Mouse (Mus musculus) inflammation-experienced regulatory T-cells, adult 6 months (primary cell): ENCODE data around the gene Mcpt2. TPM values are rescaled to one million over a fixed set of nuclear protein-coding genes. Genes with fewer than 3 reads are reported as not detected.
"Not testable (repeated sequence)": the region's sequence is repeated elsewhere in the genome, so short reads cannot be mapped to it uniquely, and the experiment has no call there.

Source experiments
- ATAC-seq: one replicate; pipeline ENCODE4 v1.8.0; 2017
- polyA plus RNA-seq, 3 experiments: library from polyadenylated mRNA; unstranded; fragments of 100-300 nt; shearing (Covaris generic); gene quantifications; one replicate each; pipeline ENCODE4 v1.2.1; 2017

Mcpt2 gene
- not detected for polyA plus RNA-seq

DNA sequence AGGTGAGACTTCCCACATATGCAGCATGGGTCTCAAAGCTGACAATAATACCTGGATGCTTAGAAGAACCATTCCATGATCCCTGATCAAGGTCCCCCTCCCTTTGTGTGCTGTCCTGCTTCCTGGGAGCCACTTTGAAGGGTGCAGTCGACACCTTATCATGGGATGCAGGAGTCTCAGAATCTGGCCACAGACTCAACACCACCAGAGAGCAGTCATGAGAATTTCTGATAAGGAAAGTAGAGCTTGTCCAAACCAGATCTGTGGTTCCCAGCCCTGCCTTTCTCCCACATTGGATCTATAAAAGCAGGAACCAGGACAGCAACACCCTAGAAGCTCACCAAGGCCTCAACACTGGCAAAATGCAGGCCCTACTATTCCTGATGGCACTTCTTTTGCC lies at the start of gene Mcpt2:
Mcpt2 (plus strand) TSS at position 250 of the 400 bp plus-strand sequence.
- not testable (repeated sequence) for ATAC-seq

DNA sequence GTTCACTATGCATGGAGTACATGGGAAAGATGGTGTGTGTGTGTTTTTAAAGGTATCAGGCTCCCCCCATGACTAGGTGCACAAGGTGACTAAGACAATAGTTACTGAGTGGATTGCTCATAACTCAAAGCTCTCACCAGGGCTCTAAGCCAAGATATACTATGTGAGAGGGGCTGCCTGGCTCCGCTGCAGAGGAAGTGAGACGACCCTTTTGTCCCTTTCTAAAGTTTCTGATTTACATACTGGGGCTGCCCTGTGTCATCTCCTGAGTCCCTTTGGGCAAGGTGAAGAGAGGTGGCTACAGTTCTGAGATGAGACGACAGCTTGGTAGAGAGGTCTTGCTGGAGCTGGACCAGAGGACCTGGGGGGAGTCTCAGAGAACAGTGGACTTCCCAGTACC lies 28.7 kb upstream of the Mcpt2 start:
- ATAC-seq: no peak

DNA sequence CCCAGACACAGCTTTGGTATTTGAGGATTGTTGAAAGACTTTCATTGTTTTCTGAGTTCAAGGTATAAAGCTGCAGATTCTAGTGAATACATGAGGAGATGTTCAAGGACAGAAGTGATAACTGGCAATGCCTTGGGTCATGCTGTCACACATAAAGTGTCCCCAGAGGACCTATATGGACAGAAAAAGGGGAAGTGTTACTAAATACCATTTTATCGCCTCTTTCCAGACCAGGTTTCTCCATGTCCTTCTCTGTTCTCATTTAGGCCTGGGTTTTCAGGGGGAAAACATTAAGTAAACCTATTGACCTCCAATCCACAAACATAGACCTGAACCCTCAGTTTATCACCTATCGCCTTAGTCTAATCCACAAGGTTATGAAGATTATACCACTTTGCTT lies 27.9 kb upstream of the Mcpt2 start:
- ATAC-seq: no peak

DNA sequence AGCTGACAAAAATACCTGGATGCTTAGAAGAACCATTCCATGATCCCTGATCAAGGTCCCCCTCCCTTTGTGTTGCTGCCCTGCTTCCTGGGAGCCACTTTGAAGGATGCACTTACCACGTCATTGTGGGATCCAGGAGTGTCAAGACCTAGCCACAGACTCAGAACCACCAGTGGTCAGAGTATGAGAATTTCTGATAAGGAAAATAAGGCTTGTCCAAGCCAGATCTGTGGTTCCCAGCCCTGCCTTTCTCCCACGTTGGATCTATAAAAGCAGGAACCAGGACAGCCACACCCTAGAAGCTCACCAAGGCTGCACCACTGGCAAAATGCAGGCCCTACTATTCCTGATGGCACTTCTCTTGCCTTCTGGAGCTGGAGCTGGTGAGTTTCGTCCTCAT lies 24.2 kb upstream of the Mcpt2 start, which contains the start of gene Mcpt1:
Mcpt1 (plus strand) TSS at position 301 of the 400 bp plus-strand sequence.
- not testable (repeated sequence) for ATAC-seq

DNA sequence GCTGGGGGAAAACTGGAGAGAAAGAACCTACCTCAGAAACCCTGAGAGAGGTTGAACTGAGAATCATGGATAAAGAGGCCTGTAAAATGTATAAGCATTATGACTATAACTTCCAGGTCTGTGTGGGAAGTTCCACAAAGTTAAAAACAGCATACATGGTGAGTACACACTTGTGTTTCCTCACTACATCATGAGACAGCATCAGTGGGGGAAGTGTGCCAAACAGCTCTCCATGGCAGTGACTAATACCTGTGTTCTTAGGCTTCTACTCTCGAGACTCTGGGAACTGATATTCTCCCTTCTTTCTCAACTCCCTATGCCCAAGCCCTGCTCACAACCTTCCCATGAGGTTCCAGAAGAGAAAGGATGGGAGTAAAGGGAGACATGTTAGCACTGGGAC lies 22.4 kb upstream of the Mcpt2 start:
- ATAC-seq: no peak

DNA sequence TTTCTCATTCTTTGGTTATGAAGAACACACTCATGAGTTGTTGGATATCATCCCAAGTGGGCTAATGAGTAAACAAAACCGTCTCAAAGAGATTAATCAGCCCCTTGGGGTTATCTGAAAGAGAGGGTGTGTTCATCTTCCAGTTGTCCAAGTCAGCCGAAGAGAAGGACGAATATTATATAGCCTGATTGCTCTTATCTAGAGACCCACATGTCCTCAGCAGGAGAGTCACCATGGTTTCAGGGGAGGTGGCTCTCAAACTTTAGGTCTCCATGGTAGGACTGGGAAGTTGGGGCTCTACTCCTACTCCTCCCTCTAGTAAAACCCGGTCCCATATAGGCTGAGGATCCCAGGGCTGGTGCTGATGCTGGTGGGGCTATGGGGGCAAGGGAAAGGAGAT lies 20.5 kb upstream of the Mcpt2 start:
- not testable (repeated sequence) for ATAC-seq

DNA sequence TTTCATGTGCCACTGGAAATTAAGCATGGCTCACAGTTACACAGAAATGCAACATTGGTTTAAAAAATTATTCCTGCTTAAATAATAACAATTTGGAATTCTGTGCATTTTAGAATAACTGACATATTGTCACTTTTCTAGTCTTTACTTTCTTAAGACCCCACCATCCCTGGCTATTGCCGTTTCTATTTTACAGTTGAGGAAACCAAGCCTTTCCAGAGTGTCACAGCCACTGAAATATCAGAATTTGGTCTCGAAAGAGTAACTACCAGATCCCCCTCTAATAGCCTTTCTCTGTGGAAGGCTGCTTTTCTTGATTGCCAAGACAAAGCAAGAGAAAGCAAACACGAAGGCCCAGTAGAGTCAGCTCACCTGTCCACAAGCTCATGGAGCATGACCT lies 11.4 kb upstream of the Mcpt2 start, which contains the start of gene Mcpt9:
Mcpt9 (minus strand) TSS at position 101 of the 400 bp plus-strand sequence.
- ATAC-seq: not testable (repeated sequence)

DNA sequence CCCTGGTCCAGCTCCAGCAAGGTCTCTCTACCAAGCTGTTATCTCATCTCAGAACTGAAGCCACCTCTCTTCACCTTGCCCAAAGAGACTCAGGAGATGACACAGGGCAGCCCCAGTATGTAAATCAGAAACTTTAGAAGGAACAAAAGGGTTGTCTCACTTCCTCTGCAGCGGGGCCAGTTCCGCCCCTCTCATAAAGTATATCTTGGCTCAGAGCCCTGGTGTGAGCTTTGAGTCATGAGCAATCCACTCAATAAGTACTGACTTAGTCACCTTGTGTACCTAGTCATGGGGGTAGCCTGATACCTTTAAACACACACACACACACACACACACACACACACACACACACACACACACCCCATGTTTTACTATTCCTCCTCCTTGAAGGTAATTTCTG lies 7.4 kb upstream of the Mcpt2 start:
- ATAC-seq: no peak

DNA sequence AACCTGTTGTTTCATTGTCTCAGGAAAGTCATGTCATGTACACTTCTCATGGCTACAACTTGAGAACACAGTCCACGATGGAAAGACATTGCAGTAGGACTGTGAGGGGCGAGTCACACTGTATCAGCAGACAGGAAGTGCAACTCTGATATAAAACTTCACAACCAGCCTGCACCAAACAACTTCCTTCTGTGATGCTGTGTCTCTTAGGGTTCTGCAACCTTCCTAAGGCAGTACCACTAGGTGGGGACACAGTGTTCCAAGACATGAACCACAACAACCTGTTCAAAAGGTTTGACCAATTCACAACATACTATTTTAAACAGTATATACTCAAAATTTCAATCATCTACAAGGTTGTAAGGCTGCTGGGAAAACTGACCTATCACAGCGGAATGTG lies 13.6 kb downstream of the Mcpt2 start:
- ATAC-seq: no peak

DNA sequence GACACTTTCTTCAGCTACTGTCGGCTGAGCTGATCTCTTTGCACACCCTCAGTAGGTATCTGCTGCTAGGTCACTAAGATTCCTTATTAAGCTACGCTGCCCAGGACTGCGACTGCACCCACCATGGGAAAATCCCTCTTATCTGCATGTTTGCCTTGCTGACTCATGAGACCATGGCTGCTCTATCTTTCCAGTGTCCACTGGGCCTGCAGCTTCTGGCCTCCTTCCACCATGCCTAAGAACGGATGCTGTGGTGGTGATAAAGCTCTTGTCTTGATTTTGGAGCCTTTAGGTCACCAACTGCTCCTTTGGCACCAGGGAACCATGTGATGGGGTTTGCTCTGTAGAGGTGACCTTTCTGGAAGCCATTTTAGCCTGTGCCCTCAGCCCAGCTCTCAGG lies 15.9 kb downstream of the Mcpt2 start:
- ATAC-seq: no peak

DNA sequence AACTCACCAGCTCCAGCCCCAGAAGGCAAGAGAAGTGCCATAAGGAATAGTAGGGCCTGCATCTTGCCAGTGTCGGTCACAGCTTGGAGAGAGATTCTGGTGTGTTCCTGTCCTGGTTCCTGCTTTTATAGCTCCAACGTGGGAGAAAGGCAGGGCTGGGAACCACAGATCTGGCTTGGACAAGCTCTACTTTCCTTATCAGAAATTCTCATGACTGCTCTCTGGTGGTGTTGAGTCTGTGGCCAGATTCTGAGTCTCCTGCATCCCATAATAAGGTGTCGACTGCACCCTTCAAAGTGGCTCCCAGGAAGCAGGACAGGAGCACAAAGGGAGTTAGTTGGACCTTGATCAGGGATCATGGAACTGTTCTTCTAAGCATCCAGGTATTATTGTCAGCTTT lies 20.4 kb downstream of the Mcpt2 start, which contains the start of gene Mcpt4:
Mcpt4 (minus strand) TSS at position 101 of the 400 bp plus-strand sequence.
- ATAC-seq: not testable (repeated sequence)

DNA sequence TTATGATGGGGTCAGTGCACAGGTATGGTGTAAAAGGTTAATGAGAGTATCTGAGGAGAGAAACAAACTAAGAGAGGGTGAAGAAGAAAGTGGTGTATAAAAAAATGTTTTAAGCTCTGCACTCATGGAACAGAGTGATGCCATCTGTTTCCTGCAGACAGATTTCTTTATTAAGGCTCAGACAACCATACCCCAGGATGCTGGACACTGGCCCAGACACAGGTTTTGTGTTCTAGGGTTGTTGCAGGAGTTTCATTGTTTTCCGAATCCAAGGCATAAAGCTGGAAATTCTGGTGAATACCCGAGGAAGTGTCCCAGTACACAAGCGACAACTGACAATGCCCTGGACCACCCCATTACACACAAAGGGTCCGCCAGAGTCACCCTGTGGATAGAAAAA lies 40.2 kb downstream of the Mcpt2 start:
- ATAC-seq: no peak

DNA sequence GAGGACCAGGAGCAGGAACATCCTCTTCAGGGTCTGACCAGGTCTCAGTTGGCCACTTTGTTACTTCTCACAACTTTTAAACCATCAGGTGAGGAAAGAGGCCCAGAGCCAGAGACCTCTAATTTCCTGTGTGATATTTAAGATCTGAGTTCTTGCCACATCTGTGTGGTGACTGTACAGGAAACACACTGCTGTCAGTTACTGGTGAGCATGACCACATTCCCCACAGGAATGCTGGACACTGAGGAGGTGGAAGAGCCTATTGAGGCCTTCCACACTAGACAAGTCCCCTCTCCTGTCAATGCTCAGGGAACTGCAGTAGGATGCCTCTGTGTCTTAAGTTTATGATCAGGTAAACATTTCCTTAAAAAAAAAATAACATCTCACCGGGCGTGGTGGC lies 43.3 kb downstream of the Mcpt2 start, which contains the start of gene Mcpt8:
Mcpt8 (minus strand) TSS at position 107 of the 400 bp plus-strand sequence.
- ATAC-seq: no peak

DNA sequence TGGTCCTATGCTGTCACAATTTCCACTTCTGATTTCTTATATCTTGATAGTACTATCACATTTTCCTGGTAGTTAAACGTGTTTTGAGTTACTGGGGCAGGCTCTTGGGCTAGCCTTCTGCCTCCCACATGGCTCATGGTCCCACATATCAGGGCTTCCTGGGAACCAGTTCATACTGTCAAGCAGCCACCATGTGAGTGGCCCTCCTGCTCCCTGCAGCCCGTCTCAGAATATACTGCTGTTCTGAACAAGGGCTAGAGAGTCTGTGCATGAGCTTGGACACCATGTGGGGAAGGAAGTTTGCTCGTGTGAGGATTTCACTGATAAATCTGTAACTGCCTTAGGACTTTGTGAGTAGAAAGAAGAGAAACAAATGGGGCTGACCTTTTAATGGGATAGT lies 44.9 kb downstream of the Mcpt2 start:
- no peak for ATAC-seq

DNA sequence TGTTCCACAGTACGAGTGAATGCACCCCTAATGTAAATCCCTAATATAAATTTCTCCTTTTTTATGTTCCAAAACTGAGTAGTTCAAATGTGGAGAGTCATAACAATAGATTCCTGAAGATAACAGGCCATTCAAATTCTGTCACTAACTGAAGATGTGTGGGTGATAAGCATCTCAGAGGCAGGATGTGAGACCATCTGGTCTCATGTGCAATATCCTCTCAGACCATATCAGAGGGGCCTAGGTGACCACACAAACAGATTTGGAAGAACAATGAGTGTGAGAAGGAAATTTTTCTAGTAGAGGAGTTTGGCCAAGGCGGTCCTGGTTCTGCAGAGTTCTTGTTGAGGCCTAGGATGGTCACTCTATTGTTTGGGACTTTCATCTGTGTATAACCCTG lies 51.5 kb downstream of the Mcpt2 start:
- ATAC-seq: no peak

Other genes starting within 250 kb of the Mcpt2 start
- not detected for gene Nfatc4, start 218.9 kb upstream of the Mcpt2 start, polyA plus RNA-seq
- under 1 TPM in 1 of 3 experiments, not detected in 2; 0.04 TPM for gene Nynrin, start 188.0 kb upstream of the Mcpt2 start, polyA plus RNA-seq
- gene Cbln3, start 157.6 kb upstream of the Mcpt2 start, polyA plus RNA-seq: under 1 TPM in 1 of 3 experiments, not detected in 2; 0.11 TPM
- gene Khnyn, start 157.1 kb upstream of the Mcpt2 start, polyA plus RNA-seq: 10 to 100 TPM; 10.5 to 13.1 (median 12.8) TPM
- 100 to 1,000 TPM in 1 of 3 experiments, 10 to 100 TPM in 2; 76.4 to 107 (median 93.3) TPM for gene Sdr39u1, start 141.7 kb upstream of the Mcpt2 start, polyA plus RNA-seq
- not detected for gene Cma1, start 97.4 kb upstream of the Mcpt2 start, polyA plus RNA-seq
- not detected for gene Cma2, start 91.1 kb upstream of the Mcpt2 start, polyA plus RNA-seq
- gene Mcpt1, start 24.1 kb upstream of the Mcpt2 start, polyA plus RNA-seq: not detected
- gene Mcpt9, start 11.5 kb upstream of the Mcpt2 start, polyA plus RNA-seq: not detected
- not detected for gene Mcpt4, start 20.3 kb downstream of the Mcpt2 start, polyA plus RNA-seq
- gene Mcpt8, start 43.2 kb downstream of the Mcpt2 start, polyA plus RNA-seq: not detected
- gene Ctsg, start 60.5 kb downstream of the Mcpt2 start, polyA plus RNA-seq: not detected
- gene Gzme, start 78.6 kb downstream of the Mcpt2 start, polyA plus RNA-seq: not detected
- gene Gzmd, start 90.6 kb downstream of the Mcpt2 start, polyA plus RNA-seq: not detected
- gene Gzmg, start 117.5 kb downstream of the Mcpt2 start, polyA plus RNA-seq: not detected
- gene Gzmn, start 132.6 kb downstream of the Mcpt2 start, polyA plus RNA-seq: not detected
- not detected for gene Gzmf, start 169.4 kb downstream of the Mcpt2 start, polyA plus RNA-seq
- 1 to 10 TPM; 3.0 to 5.8 (median 4.6) TPM for gene Gzmc, start 192.6 kb downstream of the Mcpt2 start, polyA plus RNA-seq
- gene Gzmb, start 220.2 kb downstream of the Mcpt2 start, polyA plus RNA-seq: 100 to 1,000 TPM in 1 of 3 experiments, 10 to 100 TPM in 2; 13.5 to 296 (median 19.9) TPM